Mouse (Mus musculus): ENCODE data around the gene Rwdd4a.

DNA sequence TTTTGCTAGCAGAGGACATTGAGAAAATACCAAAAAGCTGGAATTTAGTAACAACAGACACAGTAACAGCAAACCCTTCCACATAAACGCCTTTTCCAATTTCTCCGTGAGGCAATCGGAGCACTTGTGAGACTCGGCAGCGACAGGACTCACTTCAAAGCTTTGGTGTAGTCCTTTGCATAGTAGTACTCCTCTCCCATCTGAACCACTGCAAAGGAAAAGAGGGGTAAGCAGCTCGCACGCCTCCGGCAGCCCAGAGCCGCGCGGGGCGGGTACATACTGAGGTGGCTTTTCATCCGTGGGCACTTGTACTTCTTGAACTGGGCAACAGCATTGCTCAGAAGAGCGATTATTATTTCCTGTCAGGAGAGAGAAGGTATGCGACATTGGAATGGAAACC is 19.9 kb upstream of the Rwdd4a start:
- no peak for TF ChIP-seq CTCF (IDR thresholded peaks at IDR 0.05; ENCODE audit: low read depth, low read length)
- TF ChIP-seq GATA1 (IDR thresholded peaks at IDR 0.05; ENCODE audit: borderline replicate concordance, low read length): no peak
- no peak for TF ChIP-seq TAL1 (conservative IDR thresholded peaks at IDR 0.05; ENCODE audit: low read depth, low read length)
